Mouse (Mus musculus): ENCODE measurements at regions not wholly inside any gene's neighbourhood (a gene's known extent, or its start where the extent isn't known, plus 50 kb on each side); places are given as distances from the start of the nearest gene placed in this dataset.

GRCm38 (mm10) chr16:49965528-49966250 lies 165.4 kb downstream of the Cd47 start:
- H3K4me1 ChIP-seq (ENCODE audit: control insufficient read depth, insufficient read depth, low read length) = peaks cover 11% of the 10 kb centered on the region
- TF ChIP-seq CTCF (IDR thresholded peaks at IDR 0.05; ENCODE audit: borderline replicate concordance, insufficient read depth, low read length) = no peak
- TF ChIP-seq POLR2A (IDR thresholded peaks at IDR 0.05; ENCODE audit: low read depth, low read length) = no peak
- 0 out of 2 replicates have a peak overlapping the region, but pooled peaks have one; percentile 38 for H3K27ac ChIP-seq (ENCODE audit: insufficient read depth, low read length)
- no peak overlapping the region for H3K4me3 ChIP-seq (ENCODE audit: insufficient read depth, low read length)

GRCm38 (mm10) chr16:49966251-49966588 lies 165.9 kb downstream of the Cd47 start:
- Histone ChIP-seq H3K4me3 (ENCODE audit: insufficient read depth, low read length) (no peak overlapping the region), H3K4me1 (ENCODE audit: control insufficient read depth, insufficient read depth, low read length) (peaks cover 15% of the 10 kb centered on the region), H3K27ac (ENCODE audit: insufficient read depth, low read length) (no peak overlapping the region)
- TF ChIP-seq POLR2A (IDR thresholded peaks at IDR 0.05; ENCODE audit: low read depth, low read length) = no peak
- no peak for TF ChIP-seq CTCF (IDR thresholded peaks at IDR 0.05; ENCODE audit: borderline replicate concordance, insufficient read depth, low read length)

- no peak for TF ChIP-seq CTCF (IDR thresholded peaks at IDR 0.05; ENCODE audit: borderline replicate concordance, insufficient read depth, low read length)
- no peak for TF ChIP-seq POLR2A (IDR thresholded peaks at IDR 0.05; ENCODE audit: low read depth, low read length)
- Histone ChIP-seq H3K27ac (ENCODE audit: insufficient read depth, low read length) (no peak overlapping the region), H3K4me3 (ENCODE audit: insufficient read depth, low read length) (no peak overlapping the region), H3K4me1 (ENCODE audit: control insufficient read depth, insufficient read depth, low read length) (peaks cover 18% of the 10 kb centered on the region)
These were observed 166.8 kb downstream of the Cd47 start for GRCm38 (mm10) chr16:49967110-49967509.

- H3K4me3 ChIP-seq (ENCODE audit: insufficient read depth, low read length) = no peak overlapping the region
- H3K27ac ChIP-seq (ENCODE audit: insufficient read depth, low read length) = peak overlapping the region; percentile 99
- H3K4me1 ChIP-seq (ENCODE audit: control insufficient read depth, insufficient read depth, low read length) = peaks cover 18% of the 10 kb centered on the region
- no peak for TF ChIP-seq CTCF (IDR thresholded peaks at IDR 0.05; ENCODE audit: borderline replicate concordance, insufficient read depth, low read length)
- no peak for TF ChIP-seq POLR2A (IDR thresholded peaks at IDR 0.05; ENCODE audit: low read depth, low read length)
These were observed 168.0 kb downstream of the Cd47 start for GRCm38 (mm10) chr16:49968291-49968870.

- H3K4me3 ChIP-seq (ENCODE audit: insufficient read depth, low read length) = no peak overlapping the region
- peak overlapping the region; percentile 99 for H3K27ac ChIP-seq (ENCODE audit: insufficient read depth, low read length)
- H3K4me1 ChIP-seq (ENCODE audit: control insufficient read depth, insufficient read depth, low read length) = peaks cover 18% of the 10 kb centered on the region
- TF ChIP-seq POLR2A (IDR thresholded peaks at IDR 0.05; ENCODE audit: low read depth, low read length) (no peak), CTCF (IDR thresholded peaks at IDR 0.05; ENCODE audit: borderline replicate concordance, insufficient read depth, low read length) (no peak)
These were observed 168.7 kb downstream of the Cd47 start for GRCm38 (mm10) chr16:49969035-49969434.

GRCm38 (mm10) chr16:49969693-49970296 lies 169.5 kb downstream of the Cd47 start:
- no peak overlapping the region for H3K4me3 ChIP-seq (ENCODE audit: insufficient read depth, low read length)
- peaks cover 18% of the 10 kb centered on the region for H3K4me1 ChIP-seq (ENCODE audit: control insufficient read depth, insufficient read depth, low read length)
- TF ChIP-seq POLR2A (IDR thresholded peaks at IDR 0.05; ENCODE audit: low read depth, low read length) (no peak), CTCF (IDR thresholded peaks at IDR 0.05; ENCODE audit: borderline replicate concordance, insufficient read depth, low read length) (no peak)
- peak overlapping the region; percentile 99 for H3K27ac ChIP-seq (ENCODE audit: insufficient read depth, low read length)

GRCm38 (mm10) chr16:49970297-49970804 lies 170.0 kb downstream of the Cd47 start:
- Histone ChIP-seq H3K4me3 (ENCODE audit: insufficient read depth, low read length) (no peak overlapping the region), H3K27ac (ENCODE audit: insufficient read depth, low read length) (peak overlapping the region; percentile 99), H3K4me1 (ENCODE audit: control insufficient read depth, insufficient read depth, low read length) (peaks cover 18% of the 10 kb centered on the region)
- TF ChIP-seq CTCF (IDR thresholded peaks at IDR 0.05; ENCODE audit: borderline replicate concordance, insufficient read depth, low read length) (no peak), POLR2A (IDR thresholded peaks at IDR 0.05; ENCODE audit: low read depth, low read length) (no peak)

GRCm38 (mm10) chr16:49971141-49971555 lies 170.8 kb downstream of the Cd47 start:
- Histone ChIP-seq H3K4me1 (ENCODE audit: control insufficient read depth, insufficient read depth, low read length) (peaks cover 18% of the 10 kb centered on the region), H3K27ac (ENCODE audit: insufficient read depth, low read length) (peak overlapping the region; percentile 99), H3K4me3 (ENCODE audit: insufficient read depth, low read length) (no peak overlapping the region)
- TF ChIP-seq CTCF (IDR thresholded peaks at IDR 0.05; ENCODE audit: borderline replicate concordance, insufficient read depth, low read length) = no peak
- TF ChIP-seq POLR2A (IDR thresholded peaks at IDR 0.05; ENCODE audit: low read depth, low read length) = no peak

- no peaks in the 10 kb centered on the region for H3K4me1 ChIP-seq (ENCODE audit: control insufficient read depth, insufficient read depth, low read length)
- H3K27ac ChIP-seq (ENCODE audit: insufficient read depth, low read length) = no peak overlapping the region
- no peak for TF ChIP-seq POLR2A (IDR thresholded peaks at IDR 0.05; ENCODE audit: low read depth, low read length)
- TF ChIP-seq CTCF (IDR thresholded peaks at IDR 0.05; ENCODE audit: borderline replicate concordance, insufficient read depth, low read length) = no peak
- no peak overlapping the region for H3K4me3 ChIP-seq (ENCODE audit: insufficient read depth, low read length)
These were observed 176.9 kb downstream of the Cd47 start for GRCm38 (mm10) chr16:49977276-49977675.
